Mouse (Mus musculus): ENCODE data around the gene Iqgap2. TPM values are rescaled to one million over a fixed set of nuclear protein-coding genes. Genes with fewer than 3 reads are reported as not detected.

Gene Iqgap2
- total and polyA plus RNA-seq, 3 experiments: 0.08 to 0.14 (median 0.11) TPM

- dilution Hi-C loops (cut with MboI; ENCODE audit: extremely low pct_ligation_motif_present, extremely low pct_unique_long_range_greater_than_20kb, low sequenced_read_pairs) (no loop called here), in situ Hi-C loops (cut with MboI; ENCODE audit: low pct_ligation_motif_present, low pct_unique_long_range_greater_than_20kb, low sequenced_read_pairs) (no loop called here)
- no peak for DNase-seq (ENCODE audit: extremely low read depth)
- H3K4me3 ChIP-seq (replicated peaks in 1 of 3; ENCODE audit: low read depth in 2 of 3, low read length in 2 of 3, poor library complexity in 1 of 3): no peak overlapping the region
- no peaks in the 10 kb centered on the region for H3K79me2 ChIP-seq (replicated peaks; ENCODE audit: control insufficient read depth, extremely low read depth, insufficient read depth, poor library complexity, severe bottlenecking)
- no peak overlapping the region for H3K27ac ChIP-seq (ENCODE audit: insufficient read depth, low read depth)
- no peak overlapping the region for H3K4me2 ChIP-seq (ENCODE audit: insufficient read depth, low read depth, poor library complexity, severe bottlenecking)
- TF ChIP-seq ELF1 (IDR thresholded peaks at IDR 0.05; ENCODE audit: low read depth, low read length) (no peak), ZKSCAN1 (IDR thresholded peaks at IDR 0.05; ENCODE audit: borderline replicate concordance, low read depth, low read length) (no peak), ZC3H11A (IDR thresholded peaks at IDR 0.05; ENCODE audit: low read depth, low read length) (no peak), KAT2A (IDR thresholded peaks at IDR 0.05; ENCODE audit: insufficient replicate concordance, low read length) (no peak), NELFE (IDR thresholded peaks at IDR 0.05; ENCODE audit: low read depth, low read length) (no peak), POLR2AphosphoS2 (IDR thresholded peaks at IDR 0.05; ENCODE audit: low read depth, low read length) (no peak), RAD21 (IDR thresholded peaks at IDR 0.05; ENCODE audit: low read depth, low read length) (no peak), PAX5 (IDR thresholded peaks at IDR 0.05; ENCODE audit: low read length) (no peak), UBTF (IDR thresholded peaks at IDR 0.05; ENCODE audit: low read depth, low read length) (no peak), GABPA (IDR thresholded peaks at IDR 0.05; ENCODE audit: insufficient replicate concordance, low read depth, low read length) (no peak), SIN3A (IDR thresholded peaks at IDR 0.05; ENCODE audit: low read length) (no peak), CHD1 (IDR thresholded peaks at IDR 0.05; ENCODE audit: low read depth, low read length) (no peak), NRF1 (IDR thresholded peaks at IDR 0.05; ENCODE audit: low read depth, low read length) (no peak), HCFC1 (IDR thresholded peaks at IDR 0.05; ENCODE audit: low read depth, low read length) (no peak), POLR2A (IDR thresholded peaks at IDR 0.05; ENCODE audit: low read depth, low read length) (no peak), E2F4 (IDR thresholded peaks at IDR 0.05; ENCODE audit: insufficient replicate concordance, low read depth, low read length) (no peak), CTCF (conservative IDR thresholded peaks at IDR 0.05 in 1 of 2, IDR thresholded peaks at IDR 0.05 in 1 of 2; ENCODE audit: low read depth in 2 of 2, low read length in 2 of 2) (no peak)
- no peaks in the 10 kb centered on the region for H3K9me3 ChIP-seq (replicated peaks; ENCODE audit: low read length)
- no peaks in the 10 kb centered on the region for H3K36me3 ChIP-seq (replicated peaks in 1 of 2; ENCODE audit: control insufficient read depth in 1 of 2, insufficient read depth in 1 of 2, low read length in 1 of 2)
- no peak overlapping the region for H3K9ac ChIP-seq (ENCODE audit: insufficient read depth, low read depth)
- no peaks in the 10 kb centered on the region for H3K27me3 ChIP-seq (replicated peaks)
- H3K4me1 ChIP-seq (ENCODE audit: control insufficient read depth in 1 of 2, insufficient read depth in 2 of 2): no peaks in the 10 kb centered on the region
Measured at GRCm38 (mm10) chr13:95630747-95631146, 261.0 kb downstream of the Iqgap2 start.

DNA sequence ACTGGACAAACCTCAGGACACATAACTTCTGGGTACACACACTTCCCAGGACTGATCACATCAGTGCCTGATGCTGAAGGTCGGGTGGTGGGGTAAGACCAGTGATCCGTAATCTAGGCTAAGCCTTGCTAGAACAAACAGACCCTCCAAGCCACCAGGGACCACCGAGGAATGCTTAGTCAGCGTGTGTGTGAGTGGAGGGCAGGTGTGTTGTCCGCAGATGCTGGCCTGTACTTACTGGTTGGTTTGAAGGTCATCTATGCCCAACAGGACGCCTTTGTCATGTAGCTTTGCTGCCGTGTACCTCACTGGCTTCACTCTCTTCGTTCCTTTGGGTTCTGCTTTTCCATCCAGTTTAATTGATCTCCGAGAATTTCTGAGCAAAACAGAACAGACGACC is 262.0 kb downstream of the Iqgap2 start:
- Histone ChIP-seq H3K79me2 (replicated peaks; ENCODE audit: control insufficient read depth, extremely low read depth, insufficient read depth, poor library complexity, severe bottlenecking) (no peaks in the 10 kb centered on the region), H3K4me3 (replicated peaks in 1 of 3; ENCODE audit: low read depth in 2 of 3, low read length in 2 of 3, poor library complexity in 1 of 3) (no peak overlapping the region), H3K9ac (ENCODE audit: insufficient read depth, low read depth) (no peak overlapping the region), H3K27ac (ENCODE audit: insufficient read depth, low read depth) (no peak overlapping the region), H3K27me3 (replicated peaks) (no peaks in the 10 kb centered on the region), H3K4me1 (ENCODE audit: control insufficient read depth in 1 of 2, insufficient read depth in 2 of 2) (no peaks in the 10 kb centered on the region), H3K9me3 (replicated peaks; ENCODE audit: low read length) (no peaks in the 10 kb centered on the region), H3K36me3 (replicated peaks in 1 of 2; ENCODE audit: control insufficient read depth in 1 of 2, insufficient read depth in 1 of 2, low read length in 1 of 2) (no peaks in the 10 kb centered on the region), H3K4me2 (ENCODE audit: insufficient read depth, low read depth, poor library complexity, severe bottlenecking) (no peak overlapping the region)
- dilution Hi-C loops (cut with MboI; ENCODE audit: extremely low pct_ligation_motif_present, extremely low pct_unique_long_range_greater_than_20kb, low sequenced_read_pairs) (no loop called here), in situ Hi-C loops (cut with MboI; ENCODE audit: low pct_ligation_motif_present, low pct_unique_long_range_greater_than_20kb, low sequenced_read_pairs) (no loop called here)
- no peak for TF ChIP-seq E2F4 (IDR thresholded peaks at IDR 0.05; ENCODE audit: insufficient replicate concordance, low read depth, low read length)
- no peak for TF ChIP-seq MAZ (IDR thresholded peaks at IDR 0.05; ENCODE audit: low read depth, low read length)
- no peak for TF ChIP-seq POLR2AphosphoS2 (IDR thresholded peaks at IDR 0.05; ENCODE audit: low read depth, low read length)
- no peak for TF ChIP-seq CHD1 (IDR thresholded peaks at IDR 0.05; ENCODE audit: low read depth, low read length)
- TF ChIP-seq PAX5 (IDR thresholded peaks at IDR 0.05; ENCODE audit: low read length): no peak
- no peak for DNase-seq (ENCODE audit: extremely low read depth)
